Mouse (Mus musculus) lung, adult 2 months (tissue): ENCODE results near the gene Phb2.

Experiments used
- CTCF ChIP-seq: fragments of 200-500 bp; IDR thresholded peaks from 2 replicates; pipeline ENCODE4 v1.5.1; 2011; ENCODE audit warnings: mild to moderate bottlenecking, low read length, control low read depth; ENCODE audit not compliant: insufficient read depth
- POLR2A ChIP-seq: fragments of 200-500 bp; IDR thresholded peaks from 2 replicates; pipeline ENCODE4 v1.6.1; 2011; ENCODE audit warnings: low read depth, mild to moderate bottlenecking, control low read depth, low read length, borderline replicate concordance; ENCODE audit errors: extremely low read depth

GRCm38 (mm10) chr6:124703789-124704188 lies 8.3 kb upstream of the Phb2 start:
- TF ChIP-seq POLR2A (no peak), CTCF (no peak)
